Mouse (Mus musculus) heart, postnatal 10 days (tissue): ENCODE data around the gene Camta1. TPM values are rescaled to one million over a fixed set of nuclear protein-coding genes. Genes with fewer than 3 reads are reported as not detected.

Source experiments
- DNase-seq, 2 experiments: peaks; one replicate each; pipeline ENCODE4 v3.0.0; 2021
- intact Hi-C: fragments of 180-260 bp; cut with DNase I; formaldehyde crosslinking; loops from one replicate; pipeline ENCODE4 v1.15.1; 2025
- total RNA-seq, 2 experiments: library from RNA; stranded (reverse); gene quantifications; 2 replicates each; pipeline ENCODE4 v1.2.3; 2021

The Camta1 gene
- total RNA-seq = 100 to 1,000 TPM; 180 to 183 TPM

DNA sequence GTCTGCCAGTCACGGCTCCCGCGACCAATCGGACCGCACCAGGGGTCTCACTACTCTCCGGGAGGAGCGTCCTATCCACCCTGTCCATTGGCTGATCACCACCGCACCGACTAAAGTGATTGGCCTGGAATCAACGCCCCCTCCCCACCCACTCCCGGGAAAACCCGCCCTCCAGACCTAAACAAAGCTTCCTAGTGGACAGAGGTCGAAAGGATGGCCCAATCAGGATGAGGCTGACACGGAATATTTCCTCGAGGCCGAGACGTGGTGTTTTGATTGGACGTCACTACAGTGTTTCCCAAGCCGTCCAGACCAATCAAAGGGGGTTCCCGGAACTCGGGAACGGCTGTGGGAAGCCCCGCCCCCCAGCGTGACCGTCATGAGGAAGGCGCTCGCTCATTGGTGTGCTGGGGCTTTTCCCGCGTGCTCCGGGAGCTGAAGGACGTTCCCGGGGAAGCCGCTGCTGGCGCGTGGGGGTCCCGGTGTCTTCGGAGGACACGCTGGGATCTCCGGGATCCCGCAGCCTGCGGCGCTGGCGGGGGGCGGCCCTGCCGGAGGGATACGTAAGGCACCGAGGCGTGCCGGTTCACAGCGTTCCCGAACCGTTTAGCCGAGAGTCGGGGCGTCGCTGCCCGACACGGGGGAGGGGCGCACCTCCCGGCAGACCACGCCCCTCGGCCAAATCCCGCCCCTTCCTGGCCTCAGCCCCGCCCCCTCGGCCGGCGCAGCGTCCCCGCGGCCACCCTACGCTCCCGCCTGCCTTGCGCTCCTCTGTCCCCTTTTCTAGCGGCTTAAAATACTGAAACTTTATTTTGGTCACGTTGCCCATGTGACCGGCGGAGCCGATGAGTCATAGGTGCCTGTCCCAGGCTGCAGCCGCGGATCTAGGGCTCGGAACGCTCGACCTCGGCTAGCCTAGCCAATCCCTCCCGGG, at the start of gene Camta1:
Camta1 (minus strand) TSS at position 71 of the 934 bp plus-strand sequence.
- DNase-seq = peak; percentile 100
- intact Hi-C loops = loop anchor here (2.0 to 5.0 kb wide), 2 partner anchors 39 to 60 kb away; no protein-coding TSS in a partner anchor

DNA sequence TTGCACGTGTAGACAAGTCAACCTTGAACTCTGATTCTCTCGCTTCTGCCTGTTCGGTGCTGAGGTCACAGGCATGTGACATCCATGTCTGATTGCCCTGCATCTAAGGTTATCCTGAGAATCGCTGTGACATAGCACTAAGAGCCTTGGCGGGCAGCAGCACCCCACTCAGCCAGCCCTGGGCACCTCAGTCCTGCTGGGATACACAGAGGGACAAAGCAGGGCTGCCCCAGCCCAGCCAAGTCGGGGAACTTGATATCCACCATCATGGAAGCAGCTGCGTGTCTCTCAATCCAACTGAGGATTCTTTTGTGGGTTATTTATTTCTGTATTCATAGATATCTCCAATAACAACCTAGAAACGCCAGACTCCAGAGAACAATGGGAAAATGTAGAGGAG, 47.1 kb upstream of the Camta1 start:
- no peak for DNase-seq
- intact Hi-C loops = no loop called here

DNA sequence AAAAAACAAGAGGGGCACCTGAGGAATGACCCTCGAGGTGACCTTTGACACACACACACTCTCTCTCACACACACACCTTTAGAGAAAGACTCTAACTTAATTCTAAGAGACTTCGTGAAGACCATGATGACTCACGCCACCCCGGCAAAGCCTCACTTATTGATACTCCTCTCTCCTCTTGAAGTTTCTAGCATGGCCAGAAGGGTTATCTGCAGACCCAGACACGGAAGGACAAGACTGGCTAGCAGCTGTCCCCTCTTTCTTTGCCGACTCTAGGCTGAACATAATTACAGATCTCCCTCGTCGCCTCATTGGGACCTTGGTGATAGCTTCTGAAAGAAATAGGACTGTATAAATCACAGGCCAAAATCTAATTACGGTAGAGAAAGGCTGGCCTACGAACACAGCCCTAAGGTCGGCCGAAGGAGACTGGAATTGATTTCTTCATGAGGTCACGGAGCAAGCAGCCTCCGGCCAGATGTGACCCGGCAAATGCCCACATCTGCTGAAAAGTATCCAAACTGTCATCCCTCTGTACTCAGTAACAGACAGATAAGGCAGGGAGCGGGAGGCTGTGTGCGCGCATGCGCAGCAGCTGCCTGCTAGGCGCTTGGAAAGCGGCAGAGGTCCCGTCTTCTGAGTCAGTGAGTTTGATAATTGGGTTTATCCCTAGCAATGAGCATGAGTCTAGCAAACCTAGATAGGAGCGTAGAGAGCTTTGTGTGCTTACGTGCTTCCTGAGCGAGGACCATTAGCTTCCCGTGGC, 46.1 kb upstream of the Camta1 start:
- DNase-seq = peak; percentile 37 to 42
- intact Hi-C loops = no loop called here

DNA sequence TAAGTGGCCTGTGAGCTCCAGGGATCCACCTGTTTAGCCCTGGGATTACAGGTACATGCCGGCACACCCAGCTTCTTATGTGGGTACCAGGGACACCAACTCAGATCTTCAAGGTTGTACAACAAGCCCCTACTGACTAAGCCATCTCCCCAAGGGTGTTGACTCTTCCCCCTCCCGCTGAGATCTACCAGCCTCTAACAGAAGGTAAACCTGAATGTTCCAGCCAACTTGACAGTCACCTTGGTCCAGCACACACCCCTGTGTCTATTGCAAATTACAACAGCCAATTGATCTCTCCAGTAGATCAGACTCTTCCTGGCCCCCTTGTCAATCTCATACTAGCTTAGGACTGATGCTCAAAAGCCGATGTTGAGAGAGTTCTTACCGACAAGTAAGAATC, 43.9 kb upstream of the Camta1 start:
- intact Hi-C loops = loop anchor here (2.0 kb wide), 1 partner anchor 15 kb away; no protein-coding TSS in a partner anchor
- DNase-seq = no peak

DNA sequence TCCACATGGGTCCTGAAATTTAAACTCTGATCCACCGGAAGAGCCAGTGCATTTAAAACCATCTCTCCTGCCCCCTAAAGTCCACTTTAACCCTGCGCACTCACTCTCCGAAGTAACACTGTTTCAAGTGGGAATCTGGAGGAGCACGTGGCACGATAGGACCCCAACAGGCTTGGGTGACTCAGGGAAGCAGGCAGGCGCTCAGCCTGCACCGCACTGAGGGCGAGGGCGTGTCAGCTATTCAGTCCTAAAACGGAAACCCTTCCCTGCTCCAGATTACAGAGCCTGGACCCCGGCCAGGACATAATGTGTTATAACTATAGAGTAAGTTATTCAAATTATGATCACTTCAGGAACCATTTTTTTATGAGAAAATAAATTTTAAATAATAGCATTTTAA, 42.4 kb upstream of the Camta1 start:
- intact Hi-C loops = loop anchor here (2.0 kb wide), 1 partner anchor 17 kb away; no protein-coding TSS in a partner anchor
- peak; percentile 65 to 67 for DNase-seq

DNA sequence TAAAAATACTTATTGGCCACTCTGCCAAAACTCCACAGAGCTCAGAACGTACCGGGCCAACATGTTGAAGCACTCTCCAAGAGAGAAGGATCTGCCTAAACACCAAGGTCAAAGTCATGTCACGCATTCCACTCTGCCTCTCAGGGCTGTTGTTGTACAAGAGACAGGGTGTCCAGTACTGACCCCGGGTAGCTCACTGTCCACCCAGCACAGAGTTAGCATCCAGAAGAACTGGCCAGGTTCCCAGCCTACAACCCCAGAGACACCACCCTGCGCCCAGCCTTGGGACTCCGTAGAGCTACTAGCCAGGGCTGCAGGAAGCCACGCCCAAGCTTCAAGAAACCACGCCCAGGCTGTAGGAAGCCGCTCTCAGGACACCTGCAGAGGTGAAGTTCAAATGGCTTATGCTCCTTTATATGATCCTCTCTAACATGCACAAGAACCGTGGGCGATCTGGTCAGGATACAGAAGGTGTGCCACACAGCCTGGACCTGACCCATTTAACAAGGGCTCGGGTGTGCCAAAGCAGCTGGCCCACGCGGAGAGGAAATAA, 41.1 kb upstream of the Camta1 start:
- DNase-seq = peak; percentile 85 to 90
- intact Hi-C loops = no loop called here

DNA sequence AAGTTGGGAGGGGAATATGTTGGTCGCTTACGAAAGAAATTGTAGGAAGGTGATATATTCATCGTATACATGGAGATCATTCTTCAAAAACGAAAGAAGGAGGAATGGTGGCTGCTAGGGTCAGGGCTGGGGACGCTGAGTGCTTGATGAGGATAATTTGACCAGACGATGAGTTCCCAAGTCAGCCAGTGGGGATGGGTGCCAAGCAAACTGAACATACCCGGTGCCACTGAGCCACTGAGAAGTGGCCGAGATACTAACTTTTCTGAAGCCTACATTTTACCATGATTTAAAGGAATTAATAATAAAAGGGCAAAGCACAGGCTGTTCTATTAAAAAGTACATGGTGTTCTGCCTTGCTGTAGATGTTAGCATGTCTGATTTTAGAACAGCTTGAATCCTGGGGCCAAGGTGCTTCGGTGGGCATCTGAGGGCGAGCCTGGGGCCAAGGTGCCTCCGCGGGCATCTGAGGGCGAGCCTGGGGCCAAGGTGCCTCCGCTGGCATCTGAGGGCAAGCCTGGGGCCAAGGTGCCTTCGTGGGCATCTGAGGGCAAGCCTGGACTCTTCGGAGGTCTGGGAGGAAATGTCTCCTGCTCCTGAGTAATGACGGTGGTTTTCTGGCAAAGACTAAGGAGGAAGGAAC, 40.5 kb upstream of the Camta1 start:
- DNase-seq = peak in 1 of 2 experiments; percentile 32
- intact Hi-C loops = no loop called here

DNA sequence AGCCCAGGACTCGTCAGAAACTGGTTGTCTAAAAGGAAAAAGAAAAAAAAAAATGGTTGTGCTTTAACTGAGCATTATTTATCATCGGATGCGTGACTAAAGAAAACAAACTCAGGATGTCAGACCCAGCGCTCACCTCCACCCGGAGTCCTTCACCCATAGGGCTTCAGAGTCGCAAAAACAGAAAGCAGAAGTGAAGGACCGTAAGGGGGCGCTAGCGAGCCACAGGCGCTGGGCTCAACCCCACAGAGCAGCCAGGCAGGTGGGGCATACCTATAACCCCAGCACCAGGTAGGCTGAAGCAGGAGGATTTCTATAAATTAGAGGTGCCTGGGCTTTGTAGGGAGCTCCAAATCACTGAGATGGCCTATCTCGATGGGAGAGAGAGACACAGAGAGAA, 39.7 kb upstream of the Camta1 start:
- intact Hi-C loops = loop anchor here (2.0 kb wide), 1 partner anchor 39 kb away; no protein-coding TSS in a partner anchor
- DNase-seq = peak; percentile 17 to 36

DNA sequence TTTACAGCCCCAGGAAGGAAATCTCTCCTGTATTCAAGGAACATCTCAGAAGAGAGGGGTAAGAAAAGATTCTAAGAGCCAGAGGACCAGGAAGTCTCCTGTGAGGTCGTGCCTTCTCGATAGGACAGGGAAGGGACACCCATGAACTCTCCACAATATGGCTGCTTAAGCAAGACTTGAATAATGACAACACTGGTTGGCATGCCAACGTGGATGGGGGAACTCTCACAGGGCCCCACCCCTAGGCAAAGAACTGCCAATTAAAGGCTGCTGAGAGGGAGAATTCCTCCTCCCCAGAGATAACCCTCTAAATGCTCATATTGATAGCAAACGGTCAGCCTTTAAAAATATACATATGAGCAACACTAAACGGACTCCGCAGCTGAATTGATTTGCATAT, 39.1 kb upstream of the Camta1 start:
- intact Hi-C loops = loop anchor here (2.0 kb wide), 1 partner anchor 38 kb away; no protein-coding TSS in a partner anchor
- no peak for DNase-seq

DNA sequence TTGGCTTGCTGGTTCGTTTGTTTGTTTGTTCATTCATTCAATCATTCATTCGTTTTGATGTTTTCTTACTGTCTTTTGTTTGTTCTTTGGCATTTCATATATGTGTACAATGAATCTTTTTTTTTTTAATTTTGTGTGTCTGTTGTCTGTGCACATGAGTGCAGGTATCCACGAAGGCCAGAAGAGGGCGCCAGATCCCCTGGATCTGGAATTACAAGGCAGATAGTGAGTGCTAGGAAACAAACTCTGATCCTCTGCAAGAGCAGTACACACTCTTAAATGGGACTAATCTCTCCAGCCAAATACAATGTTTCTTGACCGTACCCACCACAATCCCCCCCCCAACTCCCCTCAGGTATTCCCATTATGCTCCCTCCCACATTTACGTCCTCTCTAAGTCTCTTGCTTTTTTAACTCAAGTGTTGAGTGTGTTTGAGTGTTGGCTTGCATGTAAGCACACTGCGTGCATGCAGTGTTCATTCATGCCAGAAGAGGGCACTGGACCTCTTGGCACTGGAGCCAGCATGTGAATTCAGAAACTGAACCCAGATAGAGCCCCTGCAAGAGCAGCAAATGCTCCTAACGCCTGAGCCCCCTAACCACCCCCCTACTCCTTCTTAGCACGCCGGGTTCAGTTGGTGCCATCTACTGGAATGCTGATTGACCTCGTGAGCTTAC, 38.2 kb upstream of the Camta1 start:
- intact Hi-C loops = loop anchor here (2.0 kb wide), 1 partner anchor 37 kb away; no protein-coding TSS in a partner anchor

DNA sequence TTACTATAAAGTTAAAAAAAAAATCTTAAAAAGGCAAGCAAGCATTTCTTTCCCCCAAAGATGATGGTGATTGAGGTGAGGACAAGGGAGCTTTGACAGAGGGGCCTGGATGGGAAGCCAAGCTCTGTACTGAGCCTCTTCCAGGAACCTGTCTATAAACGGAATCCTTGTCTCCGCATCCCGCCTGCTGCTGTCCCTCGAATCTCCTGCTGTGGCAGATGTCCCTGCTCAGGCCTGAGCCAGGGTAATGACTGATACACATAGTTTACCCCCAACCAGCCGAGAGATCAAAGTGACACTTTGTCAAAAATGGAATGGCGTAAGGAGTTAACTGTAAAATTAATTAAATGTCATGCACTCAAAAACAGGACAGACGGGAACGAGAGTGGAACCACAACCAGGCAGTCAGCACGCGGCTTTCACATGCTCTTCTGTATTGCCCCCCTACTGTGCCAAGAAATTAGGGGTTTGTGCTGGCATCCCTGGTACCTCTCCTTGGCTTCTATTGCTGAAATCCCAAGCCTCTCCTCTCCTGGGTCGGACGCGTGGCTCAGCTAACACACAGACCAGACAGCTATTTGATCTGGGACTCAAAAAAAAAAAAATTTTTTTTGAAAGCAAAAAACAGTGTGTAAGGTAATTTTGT, 37.0 kb upstream of the Camta1 start:
- intact Hi-C loops = no loop called here
- peak; percentile 21 to 40 for DNase-seq

More for the DNA sequence above, 38.2 kb upstream of the Camta1 start:
- DNase-seq = no peak

DNA sequence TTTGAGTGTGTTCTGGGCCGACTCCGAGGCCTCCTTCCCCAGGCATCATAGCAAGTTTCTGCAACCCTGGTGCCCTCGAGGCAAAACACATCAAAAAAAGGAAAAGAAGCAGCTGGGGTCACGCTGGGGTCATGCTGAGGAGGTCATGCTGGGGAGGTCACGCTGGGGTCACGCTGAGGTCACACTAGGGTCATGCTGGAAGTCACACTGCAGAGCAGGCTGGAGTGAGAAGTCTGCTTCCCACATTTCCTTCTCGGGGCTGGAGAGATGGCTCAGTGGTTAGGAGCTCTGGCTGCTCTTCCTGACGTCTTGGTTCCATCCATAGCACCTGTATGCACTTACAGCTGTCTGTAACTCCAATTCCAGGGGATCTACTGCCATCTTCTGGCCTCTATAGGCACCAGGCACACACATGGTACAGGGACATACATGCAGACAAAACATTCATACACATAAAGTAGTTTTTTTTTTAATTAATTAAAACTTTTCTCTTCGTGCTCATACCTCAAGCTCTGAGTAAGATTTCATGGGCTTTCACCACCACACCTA, 35.5 kb upstream of the Camta1 start:
- intact Hi-C loops = no loop called here
- no peak for DNase-seq

DNA sequence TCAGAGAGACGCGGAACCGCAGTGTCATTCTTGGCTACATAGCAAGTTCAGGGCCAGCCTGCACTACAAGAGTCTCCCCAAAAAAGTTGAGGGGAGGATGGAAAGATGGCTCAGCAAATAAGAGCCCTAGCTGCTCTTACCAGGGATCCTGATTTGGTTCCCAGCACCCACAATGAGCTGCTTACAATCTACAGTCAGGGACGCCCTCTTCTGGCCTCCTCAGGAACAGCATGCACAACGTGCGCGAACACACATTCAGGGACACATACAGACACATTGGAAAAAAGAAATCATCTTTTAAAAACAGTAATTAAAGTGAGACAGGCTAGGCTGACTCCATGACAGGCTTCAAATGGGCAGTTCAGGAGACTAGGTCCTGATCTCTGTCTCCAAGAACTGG, 33.9 kb upstream of the Camta1 start:
- intact Hi-C loops = no loop called here
- DNase-seq = no peak

DNA sequence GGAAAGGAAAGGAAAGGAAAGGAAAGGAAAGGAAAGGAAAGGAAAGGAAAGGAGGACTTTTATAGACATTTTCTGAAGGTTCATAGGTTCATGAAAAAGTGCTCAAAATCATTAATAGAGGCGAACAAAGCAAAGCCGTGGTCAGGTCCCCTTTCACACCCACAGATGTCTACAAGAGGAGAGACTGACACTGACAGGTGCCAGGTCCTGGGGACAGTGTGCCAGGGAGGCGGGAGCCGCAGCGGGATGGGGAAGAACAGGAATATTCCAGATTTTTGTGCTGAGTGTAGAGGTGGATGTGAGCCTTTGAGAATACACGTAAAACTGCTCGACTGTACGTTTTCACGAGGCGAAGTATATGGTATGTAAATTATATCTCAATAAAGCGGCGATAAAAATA, 33.2 kb upstream of the Camta1 start:
- no peak for DNase-seq
- intact Hi-C loops = no loop called here

DNA sequence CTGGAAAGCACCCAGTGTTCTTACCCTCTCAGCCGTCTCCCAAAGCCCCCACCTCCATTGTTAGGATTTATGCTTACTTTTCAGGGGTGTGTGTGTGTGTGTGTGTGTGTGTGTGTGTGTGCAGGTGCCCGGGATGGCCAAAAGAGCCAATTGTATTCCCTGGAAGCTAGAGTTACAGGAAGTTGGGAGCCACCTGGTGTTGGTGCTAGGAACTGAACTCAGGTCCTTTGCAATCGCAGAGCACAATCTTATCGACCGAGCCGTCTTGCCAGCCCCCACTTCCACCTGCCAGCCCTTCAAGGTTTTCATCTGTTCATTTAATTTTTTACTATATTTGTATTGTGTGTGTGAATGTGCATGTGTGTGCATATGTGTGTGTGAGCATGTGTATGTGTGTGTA, 31.6 kb upstream of the Camta1 start:
- intact Hi-C loops = no loop called here
- DNase-seq = peak in 1 of 2 experiments; percentile 15

DNA sequence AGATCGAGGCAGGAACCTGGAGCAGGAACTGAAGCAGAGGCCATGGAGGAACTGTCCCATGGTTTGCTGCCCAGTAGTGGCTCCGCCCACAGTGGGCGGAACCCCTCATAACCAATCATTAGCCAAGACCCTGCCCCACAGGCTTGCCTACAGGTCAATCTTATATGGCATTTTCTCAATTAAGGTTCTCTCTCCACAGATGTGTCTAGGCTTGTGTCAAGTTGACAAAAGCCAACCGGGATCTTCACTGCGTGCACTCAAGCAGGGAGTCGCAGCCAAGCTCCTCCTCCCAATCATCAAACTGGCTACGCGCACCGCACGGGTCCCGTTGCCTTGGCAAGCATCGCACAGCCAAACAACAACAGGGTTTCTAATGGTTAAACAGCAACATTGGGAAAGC, 19.9 kb upstream of the Camta1 start:
- DNase-seq = no peak
- intact Hi-C loops = no loop called here

DNA sequence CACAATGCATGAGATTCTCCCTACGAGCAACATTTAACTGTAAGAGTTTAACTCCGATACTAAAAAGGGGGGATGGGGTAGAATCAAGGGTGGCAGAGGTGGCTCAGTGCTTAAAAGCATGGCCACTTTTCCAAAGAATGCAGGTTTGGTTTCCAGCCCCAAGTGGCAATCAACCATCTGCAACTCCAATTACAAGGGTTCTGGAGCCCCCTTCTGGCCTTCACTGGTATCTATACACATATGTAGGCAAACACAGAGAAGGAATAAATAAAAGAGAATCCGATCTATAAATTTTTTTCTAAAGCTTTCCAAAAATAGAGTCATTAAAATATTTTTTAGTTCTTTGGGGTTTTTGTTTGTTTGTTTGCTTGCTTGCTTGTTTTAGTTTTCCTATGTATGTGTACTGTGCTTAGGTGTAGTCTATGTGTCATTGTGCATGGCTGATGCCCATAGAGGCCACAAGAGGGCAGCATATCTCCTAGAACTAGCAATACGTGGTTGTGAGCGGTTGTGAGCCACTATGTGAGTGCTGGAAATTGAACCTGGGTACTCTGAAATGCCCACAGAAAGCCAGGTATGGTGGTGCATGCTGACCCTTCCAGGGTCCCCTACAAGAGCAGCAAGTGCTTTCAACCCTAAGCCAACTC, 18.5 kb upstream of the Camta1 start:
- intact Hi-C loops = no loop called here
- no peak for DNase-seq

DNA sequence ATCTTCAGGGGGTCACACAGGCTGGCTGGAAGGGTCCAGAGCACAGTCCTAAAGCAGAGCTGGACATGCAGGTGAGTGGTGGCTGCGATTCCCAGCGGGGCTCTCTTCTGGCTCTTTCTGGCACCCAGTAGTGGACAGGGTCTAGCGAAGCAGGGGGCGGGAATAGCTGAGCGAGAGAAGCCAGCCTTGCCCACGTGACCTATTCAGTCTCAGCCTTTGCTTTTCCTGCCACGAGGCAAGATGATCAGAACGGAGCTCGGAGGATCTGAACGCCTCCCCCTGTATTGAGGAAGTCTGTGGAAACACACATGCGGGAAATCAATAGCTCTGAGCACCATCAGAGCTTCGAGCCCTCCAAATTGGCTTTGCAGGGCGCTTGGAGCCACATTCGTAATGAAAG, 14.7 kb upstream of the Camta1 start:
- no peak for DNase-seq
- intact Hi-C loops = no loop called here

DNA sequence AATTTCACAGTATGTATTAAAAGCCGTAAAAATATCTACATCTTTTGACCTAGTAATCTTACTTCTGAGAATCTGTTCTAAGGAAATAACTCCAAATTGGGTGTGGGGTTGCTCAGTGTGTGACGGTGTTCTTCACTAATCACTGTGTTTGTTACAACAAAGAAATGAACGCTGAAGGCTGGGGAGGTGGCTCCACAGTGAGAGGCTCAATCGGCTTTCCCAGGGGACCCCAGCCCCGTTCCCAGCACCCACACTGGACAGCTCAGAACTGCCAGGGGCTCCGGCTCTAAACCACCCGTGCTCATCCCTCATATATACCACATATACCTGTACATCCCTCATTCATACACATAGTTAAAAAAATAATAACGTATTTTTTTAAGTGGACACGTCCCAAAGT, 1.8 kb upstream of the Camta1 start:
- intact Hi-C loops = loop anchor here (2.0 to 5.0 kb wide), 2 partner anchors 37 to 59 kb away; no protein-coding TSS in a partner anchor
- no peak for DNase-seq
